18 mouse cellular contexts compared by ENCODE assay signal in the genomic region with DNA sequence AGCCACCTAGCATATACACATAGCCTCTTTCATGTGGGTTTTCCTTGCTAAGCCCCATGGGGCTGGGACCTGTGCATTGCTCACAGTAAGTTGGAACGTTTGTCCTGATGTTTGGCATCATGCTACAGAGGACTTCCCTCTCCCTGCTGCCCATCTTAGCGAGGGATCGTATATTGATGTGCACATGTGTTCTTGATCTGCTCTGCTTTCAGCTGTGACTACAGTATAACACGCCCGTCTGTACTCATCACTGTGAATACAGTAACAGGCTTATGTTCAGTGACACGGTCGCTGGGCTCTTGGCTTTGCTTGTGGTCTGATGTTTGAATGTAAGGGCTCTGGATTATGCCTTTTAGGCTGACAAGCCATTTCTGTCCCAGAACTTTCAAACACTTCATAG.
"Had no signal": no experiment of that assay in that cellular context is flagged by ENCODE, and none has a peak within 500 bp of the region (broad histone marks: within the 10 kb centered on the region; RNA-seq: fewer than 3 reads in every experiment).

No protein-coding gene starts in this region.

- H3K27me3 ChIP-seq: midbrain, embryonic 13.5 days; midbrain, embryonic 15.5 days; neural tube, embryonic 13.5 days; neural tube, embryonic 15.5 days had no signal

- DNase-seq: lung, adult 18-20 months; lung, embryonic 14.5 days; lung, postnatal 10 days; lung, postnatal 4 days; retina, postnatal 1 day; right cerebral cortex, adult 18-20 months; right cerebral cortex, postnatal 25 days; right cerebral cortex, postnatal 4 days; spleen, adult 18-20 months; thymus, adult 18-20 months; thymus, postnatal 14 days; thymus, postnatal 36 days had no signal

- ATAC-seq: midbrain, embryonic 13.5 days; midbrain, embryonic 15.5 days had no signal

- H3K27ac ChIP-seq: midbrain, embryonic 10.5 days; midbrain, embryonic 13.5 days; midbrain, embryonic 15.5 days; neural tube, embryonic 13.5 days; neural tube, embryonic 15.5 days had no signal

- H3K9ac ChIP-seq: lung, embryonic 14.5 days; midbrain, embryonic 13.5 days; midbrain, embryonic 15.5 days; neural tube, embryonic 13.5 days; neural tube, embryonic 15.5 days had no signal

- H3K4me1 ChIP-seq: midbrain, embryonic 10.5 days; midbrain, embryonic 13.5 days; midbrain, embryonic 15.5 days; neural tube, embryonic 13.5 days; neural tube, embryonic 15.5 days had no signal

- H3K4me2 ChIP-seq: lung, embryonic 14.5 days; midbrain, embryonic 13.5 days; midbrain, embryonic 15.5 days; neural tube, embryonic 13.5 days; neural tube, embryonic 15.5 days had no signal

- H3K9me3 ChIP-seq: midbrain, embryonic 15.5 days; neural tube, embryonic 13.5 days; neural tube, embryonic 15.5 days had no signal

- H3K36me3 ChIP-seq: midbrain, embryonic 15.5 days; neural tube, embryonic 13.5 days; neural tube, embryonic 15.5 days had no signal

- H3K4me3 ChIP-seq: midbrain, embryonic 10.5 days; midbrain, embryonic 13.5 days; midbrain, embryonic 15.5 days; myocyte; neural tube, embryonic 13.5 days; neural tube, embryonic 15.5 days had no signal
